Mouse (Mus musculus) CH12.LX (cell line): ENCODE measurements around the gene Fam89a. TPM values are rescaled to one million over a fixed set of nuclear protein-coding genes. Genes with fewer than 3 reads are reported as not detected.
A peak's percentile ranks its signal among the peaks of the same experiment; 100 is the strongest.

Experiments
- DNase-seq: peaks from one replicate; pipeline ENCODE4 v3.0.0-alpha.2; 2013; ENCODE audit errors: extremely low read depth
- H3K27ac ChIP-seq: 2 replicates; pipeline ENCODE4 v1.5.1; 2012; ENCODE audit warnings: low read depth, mild to moderate bottlenecking, control low read depth, moderate library complexity; ENCODE audit not compliant: insufficient read depth
- H3K27me3 ChIP-seq: replicated peaks from 2 replicates; pipeline ENCODE3; 2012; ENCODE audit warnings: inconsistent platforms
- H3K36me3 ChIP-seq, 2 experiments: replicated peaks in 1 of 2; 2 replicates each; pipeline versions ENCODE3 to v1.6.1; 2012; ENCODE audit warnings: inconsistent platforms in 1 of 2, low read length in 1 of 2, mild to moderate bottlenecking in 1 of 2, mixed read lengths in 1 of 2, moderate library complexity in 1 of 2; ENCODE audit not compliant: control insufficient read depth in 1 of 2, insufficient read depth in 1 of 2
- H3K4me1 ChIP-seq, 2 experiments: 2 replicates each; pipeline ENCODE4 v1.6.1; 2012; ENCODE audit warnings: inconsistent platforms in 1 of 2, moderate library complexity in 1 of 2; ENCODE audit not compliant: insufficient read depth in 2 of 2, control insufficient read depth in 1 of 2
- H3K4me2 ChIP-seq: 2 replicates; pipeline ENCODE4 v1.6.1; 2012; ENCODE audit warnings: low read depth, mild to moderate bottlenecking, control low read depth; ENCODE audit not compliant: poor library complexity, insufficient read depth, severe bottlenecking
- H3K4me3 ChIP-seq, 3 experiments: fragments of 150-350 bp in 1 of 3; sonication (generic) in 1 of 3; replicated peaks in 1 of 3; 2 replicates each; pipeline versions ENCODE3 to v1.5.1; 2011 to 2012; ENCODE audit warnings: low read depth in 2 of 3, low read length in 2 of 3, mild to moderate bottlenecking in 2 of 3, moderate library complexity in 2 of 3, control low read depth in 1 of 3, improper control_type of control experiment in 1 of 3, inconsistent platforms in 1 of 3, mixed read lengths in 1 of 3; ENCODE audit not compliant: poor library complexity in 1 of 3
- H3K79me2 ChIP-seq: replicated peaks from 2 replicates; pipeline ENCODE4 v1.6.1; 2012; ENCODE audit warnings: mild to moderate bottlenecking, moderate library complexity; ENCODE audit not compliant: control insufficient read depth, poor library complexity, insufficient read depth, severe bottlenecking; ENCODE audit errors: extremely low read depth
- H3K9ac ChIP-seq: 2 replicates; pipeline ENCODE4 v1.6.1; 2012; ENCODE audit warnings: low read depth, mild to moderate bottlenecking, control low read depth, moderate library complexity; ENCODE audit not compliant: insufficient read depth
- H3K9me3 ChIP-seq: replicated peaks from 2 replicates; pipeline ENCODE3; 2012; ENCODE audit warnings: low read length, inconsistent platforms, mixed read lengths
- CHD1 ChIP-seq: IDR thresholded peaks from 2 replicates; pipeline ENCODE4 v1.6.1; 2012; ENCODE audit warnings: low read depth, low read length, improper control_type of control experiment, inconsistent platforms
- CHD2 ChIP-seq: IDR thresholded peaks from 2 replicates; pipeline ENCODE4 v1.6.1; 2011; ENCODE audit warnings: low read length, improper control_type of control experiment
- CTCF ChIP-seq, 2 experiments: IDR thresholded peaks in 1 of 2; conservative IDR thresholded peaks in 1 of 2; 2 replicates each; pipeline ENCODE4 v1.5.1; 2011 to 2012; ENCODE audit warnings: low read depth in 2 of 2, low read length in 2 of 2, improper control_type of control experiment in 1 of 2, inconsistent platforms in 1 of 2, mild to moderate bottlenecking in 1 of 2, moderate library complexity in 1 of 2
- E2F4 ChIP-seq: IDR thresholded peaks from 2 replicates; pipeline ENCODE4 v1.6.1; 2011; ENCODE audit warnings: low read depth, low read length, improper control_type of control experiment; ENCODE audit not compliant: insufficient replicate concordance
- EP300 ChIP-seq: IDR thresholded peaks from 2 replicates; pipeline ENCODE4 v1.6.1; 2011; ENCODE audit warnings: low read length, improper control_type of control experiment
- JUN ChIP-seq: IDR thresholded peaks from 2 replicates; pipeline ENCODE4 v1.6.1; 2011; ENCODE audit warnings: low read depth, mild to moderate bottlenecking, low read length, improper control_type of control experiment, moderate library complexity; ENCODE audit not compliant: insufficient read depth
- MAZ ChIP-seq: IDR thresholded peaks from 2 replicates; pipeline ENCODE4 v1.6.1; 2012; ENCODE audit warnings: low read depth, mild to moderate bottlenecking, inconsistent platforms, low read length, improper control_type of control experiment, moderate library complexity
- MXI1 ChIP-seq: IDR thresholded peaks from 2 replicates; pipeline ENCODE4 v1.6.1; 2011; ENCODE audit warnings: mild to moderate bottlenecking, low read depth, low read length, improper control_type of control experiment
- NELFE ChIP-seq: IDR thresholded peaks from 2 replicates; pipeline ENCODE4 v1.6.1; 2011; ENCODE audit warnings: low read depth, low read length, improper control_type of control experiment
- NRF1 ChIP-seq: IDR thresholded peaks from 2 replicates; pipeline ENCODE4 v1.6.1; 2014; ENCODE audit warnings: low read depth, mild to moderate bottlenecking, inconsistent platforms, low read length, improper control_type of control experiment, moderate library complexity
- POLR2AphosphoS2 ChIP-seq: IDR thresholded peaks from 2 replicates; pipeline ENCODE4 v1.6.1; 2011; ENCODE audit warnings: low read depth, low read length, improper control_type of control experiment
- SMC3 ChIP-seq: IDR thresholded peaks from 2 replicates; pipeline ENCODE4 v1.6.1; 2011; ENCODE audit warnings: low read depth, low read length, improper control_type of control experiment
- TBP ChIP-seq: conservative IDR thresholded peaks from 2 replicates; pipeline ENCODE4 v1.6.1; 2011; ENCODE audit warnings: low read depth, low read length, improper control_type of control experiment
- TCF12 ChIP-seq: IDR thresholded peaks from 2 replicates; pipeline ENCODE4 v1.6.1; 2014; ENCODE audit warnings: low read depth, mild to moderate bottlenecking, inconsistent platforms, low read length, improper control_type of control experiment
- UBTF ChIP-seq: IDR thresholded peaks from 2 replicates; pipeline ENCODE4 v1.6.1; 2012; ENCODE audit warnings: low read depth, mild to moderate bottlenecking, inconsistent platforms, low read length, improper control_type of control experiment, moderate library complexity
- USF2 ChIP-seq: conservative IDR thresholded peaks from 2 replicates; pipeline ENCODE4 v1.6.1; 2011; ENCODE audit warnings: low read depth, low read length, improper control_type of control experiment
- ZKSCAN1 ChIP-seq: IDR thresholded peaks from 2 replicates; pipeline ENCODE4 v1.6.1; 2012; ENCODE audit warnings: low read depth, inconsistent platforms, low read length, improper control_type of control experiment, borderline replicate concordance
- ZNF384 ChIP-seq: IDR thresholded peaks from 2 replicates; pipeline ENCODE4 v1.6.1; 2012; ENCODE audit warnings: low read depth, low read length, improper control_type of control experiment, inconsistent platforms
- dilution Hi-C: fragments of 300-500 bp; cut with MboI; formaldehyde crosslinking; loops from 2 replicates; pipeline ENCODE4 v1.14.3; 2020; ENCODE audit warnings: low sequenced_read_pairs; ENCODE audit not compliant: extremely low pct_unique_long_range_greater_than_20kb, extremely low pct_ligation_motif_present
- in situ Hi-C: fragments of 300-500 bp; cut with MboI; formaldehyde crosslinking; loops from 3 replicates; pipeline ENCODE4 v1.14.3; 2019; ENCODE audit warnings: low sequenced_read_pairs, low pct_ligation_motif_present, low pct_unique_long_range_greater_than_20kb, mixed read lengths
- polyA plus RNA-seq: library from polyadenylated mRNA; unstranded; fragments of >175 nt; gene quantifications from 2 replicates; pipeline ENCODE4 v1.2.1, GENCODE M21; 2012; ENCODE audit warnings: low read depth; ENCODE audit not compliant: insufficient read length
- total RNA-seq, 2 experiments: library from RNA; depleted of rRNA; stranded (reverse); fragments of 300-350 nt in 1 of 2; fragments of >200 nt in 1 of 2; gene quantifications; 2 replicates each; pipeline ENCODE4 v1.2.3; 2012 to 2014

The Fam89a gene
- total and polyA plus RNA-seq, 3 experiments: 2.5 to 4.8 (median 3.7) TPM

DNA sequence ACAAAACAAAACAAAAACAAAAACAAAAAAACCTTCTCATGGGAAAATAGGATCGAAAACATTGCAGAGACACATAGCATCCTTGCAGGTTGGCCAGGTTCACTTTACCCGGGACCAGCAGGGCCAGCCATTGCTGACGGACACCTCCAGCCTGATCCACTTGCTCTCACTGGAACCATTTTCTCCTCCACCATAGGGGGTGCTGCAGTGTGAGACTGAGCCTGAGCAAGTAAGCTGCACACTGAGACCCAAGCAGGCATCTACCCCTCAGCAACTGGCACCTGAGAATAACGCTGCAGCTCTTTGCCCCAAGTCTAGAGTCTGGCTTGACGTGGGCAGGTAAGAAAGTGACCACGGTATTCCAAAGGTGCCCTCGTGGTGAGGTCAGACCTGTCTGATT lies 31.5 kb downstream of the Fam89a start:
- peaks cover 22% of the 10 kb centered on the region for H3K79me2 ChIP-seq
- TF ChIP-seq CTCF (conservative IDR thresholded peaks at IDR 0.05 in 1 of 2, IDR thresholded peaks at IDR 0.05 in 1 of 2; ENCODE audit: low read depth in 2 of 2, low read length in 2 of 2): peak in 1 of 2 experiments; percentile 40; a peak in 2 of 4 replicates
- no peak for TF ChIP-seq MXI1
- in situ Hi-C loops: loop anchor here (10.0 kb wide), 1 partner anchor 55 kb away; no protein-coding TSS in a partner anchor
- H3K27ac ChIP-seq: no peak overlapping the region
- dilution Hi-C loops: no loop called here
- H3K36me3 ChIP-seq: peaks cover 3 to 31% of the 10 kb centered on the region in 2 experiments
- DNase-seq: peak; percentile 46
- H3K9ac ChIP-seq: no peak overlapping the region
- no peaks in the 10 kb centered on the region for H3K9me3 ChIP-seq
- 0 out of 2 replicates have a peak overlapping the region, but pooled peaks have one; percentile 82 for H3K4me2 ChIP-seq
- H3K27me3 ChIP-seq: no peaks in the 10 kb centered on the region
- peaks cover 12 to 31% of the 10 kb centered on the region in 2 experiments for H3K4me1 ChIP-seq
- H3K4me3 ChIP-seq: no peak overlapping the region

DNA sequence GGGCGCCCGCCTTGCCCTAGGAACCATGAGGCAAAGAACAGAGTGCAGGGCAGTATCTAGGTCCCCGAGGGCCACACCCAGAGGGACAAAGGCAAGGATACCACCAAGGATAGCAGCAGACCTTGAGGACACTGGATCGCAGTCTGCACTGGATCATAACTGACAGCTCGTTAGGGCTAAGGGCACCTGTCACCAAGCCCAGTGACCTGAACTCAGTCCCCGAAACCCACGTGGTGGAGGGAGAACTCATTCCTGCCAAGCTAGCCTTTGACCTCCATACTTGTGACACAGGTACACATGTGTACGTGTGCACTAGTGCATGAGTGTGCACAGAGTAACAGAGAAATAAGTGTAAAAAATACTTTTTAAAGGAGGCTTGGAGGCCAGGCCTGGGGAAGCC lies 35.9 kb downstream of the Fam89a start:
- no peak for DNase-seq
- dilution Hi-C loops: no loop called here
- Histone ChIP-seq H3K9ac (no peak overlapping the region), H3K79me2 (peaks cover 2% of the 10 kb centered on the region; the same call in 1 of the 2 replicates), H3K36me3 (peaks cover 30 to 60% of the 10 kb centered on the region in 2 experiments), H3K4me3 (no peak overlapping the region), H3K4me2 (no peak overlapping the region), H3K4me1 (peaks cover 6 to 10% of the 10 kb centered on the region in 2 experiments), H3K27ac (no peak overlapping the region), H3K27me3 (no peaks in the 10 kb centered on the region), H3K9me3 (no peaks in the 10 kb centered on the region)
- no peak for TF ChIP-seq ZNF384
- no peak for TF ChIP-seq TCF12
- TF ChIP-seq SMC3: no peak
- no peak for TF ChIP-seq NRF1
- TF ChIP-seq EP300: no peak
- TF ChIP-seq NELFE: no peak
- no peak for TF ChIP-seq JUN
- TF ChIP-seq MAZ: no peak
- TF ChIP-seq ZKSCAN1: no peak
- TF ChIP-seq CHD1: no peak
- no peak for TF ChIP-seq USF2
- no peak for TF ChIP-seq E2F4
- no peak for TF ChIP-seq CHD2
- no peak for TF ChIP-seq TBP
- no peak for TF ChIP-seq POLR2AphosphoS2
- TF ChIP-seq UBTF: no peak
- in situ Hi-C loops: no loop called here
